Mouse (Mus musculus) E14TG2a.4 (cell line): ENCODE results near the gene Dcps.

Experiments
- CTCF ChIP-seq: conservative IDR thresholded peaks from 2 replicates; pipeline ENCODE4 v1.5.1; 2014; ENCODE audit warnings: low read length
- NANOG ChIP-seq: IDR thresholded peaks from 2 replicates; pipeline ENCODE4 v1.6.1; 2014; ENCODE audit warnings: borderline replicate concordance, low read length, mixed read lengths
- POU5F1 ChIP-seq: IDR thresholded peaks from 2 replicates; pipeline ENCODE4 v1.6.1; 2014; ENCODE audit warnings: low read length, borderline replicate concordance

DNA sequence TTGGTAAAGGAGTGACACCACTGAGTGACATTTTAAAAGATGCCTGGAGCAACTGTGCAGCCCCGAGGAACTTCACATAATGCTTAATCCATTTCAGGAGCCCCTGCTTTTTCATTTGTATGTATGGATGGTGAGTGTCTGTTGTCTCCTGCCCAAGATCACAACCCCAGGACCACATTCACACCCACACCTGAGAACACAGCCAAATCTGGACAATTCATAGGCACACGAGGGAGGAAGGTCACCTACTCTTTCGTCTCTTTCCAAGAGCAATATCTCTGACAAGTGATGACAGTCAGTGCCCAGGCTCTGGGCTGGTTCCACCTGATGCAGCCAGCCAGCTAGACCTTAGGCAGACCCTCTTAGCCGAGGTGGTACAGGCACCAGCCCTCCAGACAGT lies 71.2 kb downstream of the Dcps start:
- TF ChIP-seq CTCF: no peak
- TF ChIP-seq POU5F1: no peak
- no peak for TF ChIP-seq NANOG
